Mouse (Mus musculus) midbrain, embryonic 15.5 days (tissue): ENCODE measurements around the gene Arih2. TPM values are rescaled to one million over a fixed set of nuclear protein-coding genes. Genes with fewer than 3 reads are reported as not detected.

ENCODE experiments used
- ATAC-seq: fragments of 200-750 bp; cut with Nextera tagmentation; replicated peaks from 2 replicates; pipeline ENCODE4 v1.8.0; 2017; ENCODE audit warnings: moderate TSS enrichment
- H3K27ac ChIP-seq: fragments of 300-500 bp; sonication (generic); 2 replicates; pipeline ENCODE4 v1.5.1; 2015; ENCODE audit warnings: mild to moderate bottlenecking, inconsistent platforms
- H3K27me3 ChIP-seq: fragments of 300-500 bp; sonication (generic); replicated peaks from 2 replicates; pipeline ENCODE4 v1.6.1; 2015; ENCODE audit warnings: inconsistent platforms
- H3K36me3 ChIP-seq: fragments of 300-500 bp; sonication (generic); replicated peaks from 2 replicates; pipeline ENCODE4 v1.6.1; 2015; ENCODE audit warnings: inconsistent platforms
- H3K4me1 ChIP-seq: fragments of 300-500 bp; sonication (generic); 2 replicates; pipeline ENCODE4 v1.6.1; 2015; ENCODE audit warnings: inconsistent platforms
- H3K4me2 ChIP-seq: fragments of 300-500 bp; sonication (generic); 2 replicates; pipeline ENCODE4 v1.6.1; 2015; ENCODE audit warnings: inconsistent platforms, mild to moderate bottlenecking, moderate library complexity
- H3K4me3 ChIP-seq: fragments of 300-500 bp; sonication (generic); 2 replicates; pipeline ENCODE4 v1.5.1; 2015; ENCODE audit warnings: mild to moderate bottlenecking, inconsistent platforms
- H3K9ac ChIP-seq: fragments of 300-500 bp; sonication (generic); 2 replicates; pipeline ENCODE4 v1.6.1; 2015; ENCODE audit warnings: mild to moderate bottlenecking, inconsistent platforms
- H3K9me3 ChIP-seq: fragments of 300-500 bp; sonication (generic); 2 replicates; pipeline ENCODE4 v1.6.1; 2016; ENCODE audit warnings: inconsistent platforms
- WGBS: fragments of 180-500 bp; shearing (Covaris S2); methylation state at CpG from one replicate; pipeline ENCODE4 v1.1.7; 2015; ENCODE audit warnings: mixed read lengths; 5-methylcytosine and 5-hydroxymethylcytosine counted together
- polyA plus RNA-seq: library from polyadenylated mRNA; unstranded; fragments of >200 nt; fragmentation: Nextera tagmentation; extraction: Ambion mirVana; gene quantifications from 2 replicates; pipeline ENCODE4 v1.2.1, GENCODE M21; 2015

The Arih2 gene
- polyA plus RNA-seq, 1 experiment from 2014 or later = 53.3 TPM

DNA sequence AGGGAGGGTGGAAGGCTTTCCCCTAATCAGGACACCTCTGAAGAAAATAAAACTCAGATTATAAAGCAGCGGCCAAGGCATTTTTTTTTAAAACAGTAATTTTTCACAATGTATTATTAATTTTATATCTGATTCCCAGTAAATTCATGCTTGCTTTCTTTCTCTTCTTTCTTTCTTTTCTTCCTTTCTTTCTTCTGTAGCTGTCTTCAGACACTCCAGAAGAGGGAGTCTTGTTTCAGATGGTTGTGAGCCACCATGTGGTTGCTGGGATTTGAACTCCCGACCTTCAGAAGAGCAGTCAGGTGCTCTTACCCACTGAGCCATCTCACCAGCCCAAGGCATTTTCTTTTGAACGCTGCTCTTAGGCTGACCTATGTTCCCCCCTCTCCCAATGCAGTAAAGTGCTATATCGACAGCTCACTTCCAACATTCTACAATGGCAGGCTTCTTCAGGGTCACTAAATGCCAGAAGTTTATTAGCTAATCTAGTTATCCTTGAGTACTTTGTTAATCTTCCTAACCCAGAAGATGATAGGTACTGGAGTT is 50.1 kb downstream of the Arih2 start:
- WGBS = 78% methylated on average over 4 of the region's 4 CpGs
- H3K27me3 ChIP-seq = no peaks in the 10 kb centered on the region
- H3K9me3 ChIP-seq = no peaks in the 10 kb centered on the region
- no peak for ATAC-seq
- H3K4me2 ChIP-seq = no peak overlapping the region
- H3K27ac ChIP-seq = no peak overlapping the region
- H3K36me3 ChIP-seq = peaks cover 19% of the 10 kb centered on the region
- H3K9ac ChIP-seq = no peak overlapping the region
- H3K4me1 ChIP-seq = peaks cover 11% of the 10 kb centered on the region
- no peak overlapping the region for H3K4me3 ChIP-seq

DNA sequence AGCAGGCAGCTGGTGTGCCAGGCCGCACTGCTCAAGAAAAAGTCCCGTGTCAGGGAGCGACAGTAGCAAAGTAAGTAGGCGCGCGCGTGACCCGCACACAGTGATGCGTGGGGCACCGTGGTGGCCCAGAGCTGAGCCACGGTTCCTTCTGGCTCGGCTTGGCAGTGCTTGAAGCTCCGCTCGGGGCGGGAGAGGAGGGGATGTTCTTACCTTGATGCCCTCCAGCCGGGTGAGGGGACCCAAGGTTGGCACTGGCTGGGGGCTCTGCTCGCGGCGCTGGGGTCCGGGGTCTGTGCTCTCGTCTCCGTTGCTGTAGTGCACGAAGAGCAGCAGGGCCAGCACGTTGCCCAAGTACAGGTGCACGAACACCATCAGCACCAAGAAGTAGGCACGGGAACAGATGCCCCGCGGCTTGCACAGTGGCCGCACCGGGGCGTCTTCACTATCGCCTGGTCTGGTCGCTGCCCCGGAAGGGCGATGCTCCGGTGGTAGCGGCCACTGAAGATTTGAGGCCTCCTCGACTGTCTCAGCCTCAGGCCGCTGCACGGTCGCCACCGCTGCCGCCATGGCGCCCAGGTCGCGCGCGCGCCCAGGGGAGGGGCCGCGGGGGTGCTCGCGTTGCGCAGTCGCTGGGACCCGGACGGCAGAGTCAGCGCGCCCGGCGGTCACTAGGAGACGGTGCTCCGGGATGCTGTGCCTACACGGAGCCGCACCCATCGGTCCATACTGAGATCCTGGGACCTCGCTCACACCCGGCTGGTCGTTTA is 52.0 kb downstream of the Arih2 start, which contains the start of gene P4htm:
P4htm (minus strand) TSS at position 670 of the 767 bp plus-strand sequence.
- no peaks in the 10 kb centered on the region for H3K27me3 ChIP-seq
- WGBS = 1% methylated on average over 69 of the region's 69 CpGs
- H3K9ac ChIP-seq = peak within 1 kb of the TSS; percentile 86
- H3K9me3 ChIP-seq = no peaks in the 10 kb centered on the region
- H3K36me3 ChIP-seq = 0 out of 2 replicates have a peak, but pooled peaks cover 2% of the 10 kb centered on the region
- peak within 1 kb of the TSS; percentile 88 for H3K4me2 ChIP-seq
- H3K4me3 ChIP-seq = peak within 1 kb of the TSS; percentile 88
- H3K4me1 ChIP-seq = peaks cover 11% of the 10 kb centered on the region
- ATAC-seq = peak; percentile 88
- peak within 1 kb of the TSS; percentile 87 for H3K27ac ChIP-seq

- no peaks in the 10 kb centered on the region for H3K27me3 ChIP-seq
These were observed 54.8 kb downstream of the Arih2 start for GRCm38 (mm10) chr9:108594354-108594753.

GRCm38 (mm10) chr9:108591462-108591861 is 57.7 kb downstream of the Arih2 start:
- H3K36me3 ChIP-seq = no peaks in the 10 kb centered on the region
- peaks cover 40% of the 10 kb centered on the region for H3K4me1 ChIP-seq
- no peak overlapping the region for H3K9ac ChIP-seq
- no peaks in the 10 kb centered on the region for H3K9me3 ChIP-seq
- WGBS = 80% methylated on average over 4 of the region's 4 CpGs
- no peaks in the 10 kb centered on the region for H3K27me3 ChIP-seq
- no peak overlapping the region for H3K4me3 ChIP-seq
- no peak for ATAC-seq
- no peak overlapping the region for H3K4me2 ChIP-seq
- H3K27ac ChIP-seq = no peak overlapping the region

More at GRCm38 (mm10) chr9:108594354-108594753, 54.8 kb downstream of the Arih2 start:
- Histone ChIP-seq H3K4me3 (no peak overlapping the region), H3K27ac (no peak overlapping the region), H3K36me3 (no peaks in the 10 kb centered on the region), H3K9me3 (no peaks in the 10 kb centered on the region), H3K9ac (no peak overlapping the region), H3K4me2 (no peak overlapping the region), H3K4me1 (peaks cover 17% of the 10 kb centered on the region)
- 91% methylated on average over 3 of the region's 3 CpGs for WGBS
- no peak for ATAC-seq

DNA sequence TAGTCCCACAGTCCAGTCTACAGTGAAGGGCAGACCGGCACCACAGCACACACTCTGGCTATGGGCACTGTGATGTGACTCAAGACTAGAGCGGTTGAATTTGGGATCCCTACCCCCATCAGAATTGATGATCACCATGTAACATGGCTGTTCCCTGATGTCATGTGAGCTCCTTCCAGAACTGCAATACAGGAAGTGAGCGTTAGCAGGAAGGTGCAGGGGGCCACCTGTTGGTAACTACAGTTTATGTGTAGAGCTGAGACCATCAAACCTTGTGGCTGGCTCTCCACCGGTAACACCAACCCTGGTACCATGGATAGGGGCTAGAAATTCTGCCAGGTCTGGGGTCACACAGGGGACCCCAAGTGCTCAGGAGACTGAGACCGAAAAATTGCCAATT is 60.0 kb downstream of the Arih2 start:
- ATAC-seq = no peak
- Histone ChIP-seq H3K4me1 (peaks cover 40% of the 10 kb centered on the region), H3K9me3 (no peaks in the 10 kb centered on the region), H3K4me3 (no peak overlapping the region), H3K36me3 (no peaks in the 10 kb centered on the region), H3K9ac (no peak overlapping the region), H3K4me2 (peak overlapping the region; percentile 54), H3K27me3 (no peaks in the 10 kb centered on the region), H3K27ac (peak overlapping the region; percentile 98)
- WGBS = 70% methylated on average over 5 of the region's 5 CpGs

GRCm38 (mm10) chr9:108587571-108588180 is 61.5 kb downstream of the Arih2 start:
- Histone ChIP-seq H3K4me3 (peak overlapping the region; percentile 22), H3K4me1 (peaks cover 40% of the 10 kb centered on the region), H3K4me2 (peak overlapping the region; percentile 54), H3K27me3 (no peaks in the 10 kb centered on the region), H3K27ac (peak overlapping the region; percentile 98), H3K36me3 (no peaks in the 10 kb centered on the region), H3K9ac (peak overlapping the region; percentile 15; the same call in 1 of the 2 replicates), H3K9me3 (no peaks in the 10 kb centered on the region)
- peak; percentile 98 for ATAC-seq
- WGBS = 3% methylated on average over 14 of the region's 14 CpGs

- Histone ChIP-seq H3K9ac (peak overlapping the region; percentile 61; the same call in 1 of the 2 replicates), H3K4me1 (peaks cover 47% of the 10 kb centered on the region), H3K27ac (peak overlapping the region; percentile 91), H3K4me3 (peak overlapping the region; percentile 49), H3K9me3 (no peaks in the 10 kb centered on the region), H3K4me2 (peak overlapping the region; percentile 72), H3K36me3 (no peaks in the 10 kb centered on the region), H3K27me3 (no peaks in the 10 kb centered on the region)
- no peak for ATAC-seq
- WGBS = 57% methylated on average over 5 of the region's 5 CpGs
These were observed 69.9 kb downstream of the Arih2 start for GRCm38 (mm10) chr9:108579344-108579690.

- Histone ChIP-seq H3K4me2 (peak within 1 kb of the TSS; percentile 72), H3K4me3 (peak within 1 kb of the TSS; percentile 49), H3K27ac (peak within 1 kb of the TSS; percentile 91), H3K9me3 (no peaks in the 10 kb centered on the region), H3K9ac (peak within 1 kb of the TSS; percentile 61), H3K27me3 (no peaks in the 10 kb centered on the region), H3K4me1 (peaks cover 53% of the 10 kb centered on the region), H3K36me3 (no peaks in the 10 kb centered on the region; the same call in 1 of the 2 replicates)
- ATAC-seq = peak; percentile 97
- WGBS = 3% methylated on average over 51 of the region's 51 CpGs
These were observed 70.4 kb downstream of the Arih2 start, which contains the start of gene Wdr6 for GRCm38 (mm10) chr9:108578545-108579343. Gene Wdr6, minus strand, starts transcription at chr9:108578739.

DNA sequence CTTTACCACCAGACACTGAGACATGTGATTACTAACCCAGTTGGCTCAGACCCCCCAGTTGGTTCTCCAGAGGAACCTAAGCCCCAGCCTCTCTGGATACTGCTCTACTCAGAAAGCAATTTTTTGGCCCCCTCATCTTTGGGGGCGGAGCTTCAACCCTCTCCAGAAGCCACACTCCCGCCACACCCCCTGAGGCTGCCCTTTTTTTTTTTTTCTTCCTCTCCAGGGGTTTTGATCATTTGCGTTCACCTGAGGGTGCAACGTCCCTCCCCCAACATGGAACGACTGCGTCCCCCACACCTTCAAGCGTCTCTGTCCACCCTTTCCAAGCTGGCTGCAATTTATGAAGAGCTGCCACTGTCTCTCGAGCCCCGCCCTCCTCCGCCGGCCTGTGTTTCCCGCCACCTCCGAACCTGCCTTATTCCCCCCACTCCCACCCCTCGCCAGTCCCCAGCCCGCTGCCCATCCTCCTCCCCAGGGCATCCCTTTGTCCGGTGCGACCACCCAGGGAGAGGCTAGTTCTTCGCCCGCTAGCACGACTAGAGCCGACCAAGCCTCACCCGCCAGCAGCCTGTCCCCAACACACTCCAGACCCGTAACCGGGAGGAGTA is 71.1 kb downstream of the Arih2 start:
- WGBS = under 1% methylated on average over 24 of the region's 24 CpGs
- peaks cover 58% of the 10 kb centered on the region for H3K4me1 ChIP-seq
- H3K27me3 ChIP-seq = no peaks in the 10 kb centered on the region
- peak; percentile 2; the same call in 1 of the 2 replicates for ATAC-seq
- H3K36me3 ChIP-seq = peaks cover 6% of the 10 kb centered on the region
- H3K27ac ChIP-seq = peak overlapping the region; percentile 91
- no peaks in the 10 kb centered on the region for H3K9me3 ChIP-seq
- H3K4me2 ChIP-seq = peak overlapping the region; percentile 72
- H3K9ac ChIP-seq = peak overlapping the region; percentile 61
- H3K4me3 ChIP-seq = peak overlapping the region; percentile 49

DNA sequence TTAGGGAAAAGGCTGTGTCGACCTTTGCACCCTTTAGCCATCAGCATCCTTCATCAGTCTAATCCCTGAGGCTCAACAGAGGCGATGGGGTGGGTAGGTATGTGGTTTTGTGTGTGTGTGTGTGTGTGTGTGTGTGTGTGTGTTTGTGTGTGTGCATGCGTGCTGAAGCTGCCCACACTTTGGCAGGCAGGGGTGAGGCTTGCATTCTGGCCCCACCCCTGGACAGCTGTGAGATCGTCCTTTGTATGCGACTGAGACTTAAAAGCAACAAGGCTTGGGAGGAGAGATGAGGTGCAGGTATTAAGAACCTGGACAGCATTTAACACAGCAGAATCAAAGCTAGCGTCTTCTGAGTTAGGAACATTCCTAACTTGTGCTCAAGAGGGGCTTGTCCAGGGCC is 72.2 kb downstream of the Arih2 start:
- H3K9me3 ChIP-seq = no peaks in the 10 kb centered on the region
- peak overlapping the region; percentile 72 for H3K4me2 ChIP-seq
- peaks cover 58% of the 10 kb centered on the region for H3K4me1 ChIP-seq
- peak overlapping the region; percentile 61; the same call in 1 of the 2 replicates for H3K9ac ChIP-seq
- H3K36me3 ChIP-seq = peaks cover 16% of the 10 kb centered on the region
- ATAC-seq = no peak
- peak overlapping the region; percentile 91 for H3K27ac ChIP-seq
- WGBS = 34% methylated on average over 6 of the region's 6 CpGs
- peak overlapping the region; percentile 49 for H3K4me3 ChIP-seq
- no peaks in the 10 kb centered on the region for H3K27me3 ChIP-seq
